Mouse (Mus musculus) forebrain, embryonic 11.5 days (tissue): ENCODE measurements around the gene Pcbp3. TPM values are rescaled to one million over a fixed set of nuclear protein-coding genes. Genes with fewer than 3 reads are reported as not detected.
"Not testable (repeated sequence)": the region's sequence is repeated elsewhere in the genome, so short reads cannot be mapped to it uniquely, and the experiment has no call there.

Source experiments
- ATAC-seq: fragments of 200-750 bp; cut with Nextera tagmentation; replicated peaks from 2 replicates; pipeline ENCODE4 v1.8.0; 2017; ENCODE audit warnings: moderate TSS enrichment; ENCODE audit not compliant: low FRiP score
- DNase-seq: peaks from one replicate; pipeline ENCODE4 v3.0.0-alpha.2; 2017; ENCODE audit warnings: low spot score
- H3K27ac ChIP-seq: fragments of 300-500 bp; sonication (generic); 2 replicates; pipeline ENCODE4 v1.5.1; 2014; ENCODE audit warnings: low read depth, low read length
- H3K27me3 ChIP-seq: fragments of 300-500 bp; sonication (generic); 2 replicates; pipeline ENCODE4 v1.6.1; 2014; ENCODE audit warnings: mild to moderate bottlenecking, low read length, mixed read lengths; ENCODE audit not compliant: control insufficient read depth, insufficient read depth
- H3K36me3 ChIP-seq: fragments of 300-500 bp; sonication (generic); 2 replicates; pipeline ENCODE4 v1.6.1; 2014; ENCODE audit warnings: mild to moderate bottlenecking, low read length, moderate library complexity, mixed read lengths; ENCODE audit not compliant: control insufficient read depth, insufficient read depth
- H3K4me1 ChIP-seq: fragments of 300-500 bp; sonication (generic); replicated peaks from 2 replicates; pipeline ENCODE4 v1.6.1; 2014; ENCODE audit warnings: low read length, mixed read lengths; ENCODE audit not compliant: control insufficient read depth, insufficient read depth
- H3K4me2 ChIP-seq: fragments of 300-500 bp; sonication (generic); 2 replicates; pipeline ENCODE4 v1.6.1; 2014; ENCODE audit warnings: low read depth, mild to moderate bottlenecking, low read length, moderate library complexity, mixed read lengths; ENCODE audit not compliant: severe bottlenecking
- H3K4me3 ChIP-seq: fragments of 300-500 bp; sonication (generic); 2 replicates; pipeline ENCODE4 v1.5.1; 2014; ENCODE audit warnings: low read depth, low read length
- H3K9ac ChIP-seq: fragments of 300-500 bp; sonication (generic); 2 replicates; pipeline ENCODE4 v1.6.1; 2014; ENCODE audit warnings: low read length
- H3K9me3 ChIP-seq: fragments of 300-500 bp; sonication (generic); 2 replicates; pipeline ENCODE4 v1.6.1; 2016; ENCODE audit warnings: low read length, mixed read lengths; ENCODE audit not compliant: control insufficient read depth
- WGBS: fragments of 180-500 bp; shearing (Covaris S2); extraction: QIAGEN DNeasy Blood & Tissue Kit; methylation state at CpG from one replicate; pipeline ENCODE4 v1.1.7; 2014; 5-methylcytosine and 5-hydroxymethylcytosine counted together
- polyA plus RNA-seq: library from polyadenylated mRNA; unstranded; fragments of >200 nt; fragmentation: Nextera tagmentation; extraction: Ambion mirVana; gene quantifications from 2 replicates; pipeline ENCODE4 v1.2.1, GENCODE M21; 2014

Pcbp3 gene
- polyA plus RNA-seq, 1 experiment from 2014 or later: 35.4 TPM

DNA sequence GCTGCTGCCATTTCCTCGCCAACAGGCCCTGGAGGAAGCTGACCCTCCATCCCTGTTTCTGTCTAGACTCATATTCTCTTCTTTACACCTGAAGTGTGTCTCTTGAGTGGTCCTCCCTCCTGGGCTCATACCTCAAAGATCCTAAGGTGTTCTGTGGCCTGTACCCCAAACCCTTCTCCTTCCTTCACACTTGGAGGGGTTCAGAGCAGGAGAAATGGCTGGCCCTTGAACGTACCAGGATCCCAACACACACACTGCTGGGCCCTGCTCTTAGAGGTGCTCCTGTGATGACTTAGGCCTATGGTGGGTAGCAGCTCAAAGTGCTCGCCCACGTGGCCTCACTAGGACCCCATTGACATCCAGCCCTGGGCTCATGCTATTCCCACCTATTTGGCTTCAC lies 196.8 kb downstream of the Pcbp3 start:
- H3K9me3 ChIP-seq: no peaks in the 10 kb centered on the region
- H3K27me3 ChIP-seq: no peaks in the 10 kb centered on the region
- no peaks in the 10 kb centered on the region for H3K4me1 ChIP-seq
- no peak overlapping the region for H3K4me2 ChIP-seq
- H3K27ac ChIP-seq: no peak overlapping the region
- ATAC-seq: no peak
- 90% methylated on average over 4 of the region's 4 CpGs for WGBS
- DNase-seq: peak; percentile 43
- no peak overlapping the region for H3K4me3 ChIP-seq
- H3K9ac ChIP-seq: no peak overlapping the region
- no peaks in the 10 kb centered on the region for H3K36me3 ChIP-seq

DNA sequence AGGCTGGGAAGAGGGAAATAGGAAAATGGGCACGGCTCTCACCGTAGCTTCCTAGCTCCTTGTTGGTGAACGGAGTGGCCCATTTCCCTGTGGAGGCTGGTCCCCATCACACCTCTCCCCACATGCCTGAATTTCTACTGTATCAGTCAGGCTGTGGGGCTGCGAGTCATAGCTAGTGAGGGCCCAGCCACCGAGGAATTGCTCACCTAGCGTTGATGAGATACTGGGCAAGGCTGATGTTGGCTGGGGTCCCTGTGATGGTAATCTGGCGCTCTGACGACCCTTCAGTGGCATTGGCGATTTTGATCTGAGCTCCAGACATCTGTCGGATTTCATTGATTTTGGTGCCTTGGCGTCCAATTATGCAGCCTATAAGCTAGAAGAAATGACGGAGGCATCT lies 198.7 kb downstream of the Pcbp3 start:
- 92% methylated on average over 12 of the region's 12 CpGs for WGBS
- Histone ChIP-seq H3K27ac (no peak overlapping the region), H3K27me3 (no peaks in the 10 kb centered on the region), H3K9me3 (no peaks in the 10 kb centered on the region), H3K9ac (no peak overlapping the region), H3K4me2 (no peak overlapping the region), H3K4me3 (no peak overlapping the region), H3K4me1 (no peaks in the 10 kb centered on the region), H3K36me3 (no peaks in the 10 kb centered on the region)
- DNase-seq (peak; percentile 24), ATAC-seq (no peak)

DNA sequence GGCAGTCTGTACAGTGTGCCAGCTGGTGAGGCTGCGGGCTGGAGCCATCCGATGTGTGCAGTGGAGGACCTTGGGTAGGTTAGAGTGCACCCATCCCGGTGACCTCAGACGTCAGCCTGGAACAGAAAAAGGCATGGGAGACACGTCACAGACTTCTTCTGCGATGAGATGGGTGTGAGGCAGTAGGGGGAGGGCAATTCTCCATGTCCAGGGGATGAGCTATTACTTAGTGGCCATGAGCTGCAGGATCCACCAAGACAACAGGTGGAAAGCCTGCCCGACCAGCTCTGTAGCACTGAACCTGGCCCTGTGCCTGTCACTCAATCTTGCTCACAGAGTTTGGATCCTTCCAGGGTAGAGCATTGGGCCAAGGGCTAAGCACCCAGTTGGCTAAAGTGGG lies 199.3 kb downstream of the Pcbp3 start:
- no peaks in the 10 kb centered on the region for H3K4me1 ChIP-seq
- H3K9ac ChIP-seq: no peak overlapping the region
- no peaks in the 10 kb centered on the region for H3K9me3 ChIP-seq
- H3K36me3 ChIP-seq: no peaks in the 10 kb centered on the region
- H3K4me2 ChIP-seq: no peak overlapping the region
- no peak overlapping the region for H3K4me3 ChIP-seq
- DNase-seq (peak; percentile 36), ATAC-seq (no peak)
- no peaks in the 10 kb centered on the region for H3K27me3 ChIP-seq
- WGBS: 91% methylated on average over 7 of the region's 7 CpGs
- no peak overlapping the region for H3K27ac ChIP-seq

DNA sequence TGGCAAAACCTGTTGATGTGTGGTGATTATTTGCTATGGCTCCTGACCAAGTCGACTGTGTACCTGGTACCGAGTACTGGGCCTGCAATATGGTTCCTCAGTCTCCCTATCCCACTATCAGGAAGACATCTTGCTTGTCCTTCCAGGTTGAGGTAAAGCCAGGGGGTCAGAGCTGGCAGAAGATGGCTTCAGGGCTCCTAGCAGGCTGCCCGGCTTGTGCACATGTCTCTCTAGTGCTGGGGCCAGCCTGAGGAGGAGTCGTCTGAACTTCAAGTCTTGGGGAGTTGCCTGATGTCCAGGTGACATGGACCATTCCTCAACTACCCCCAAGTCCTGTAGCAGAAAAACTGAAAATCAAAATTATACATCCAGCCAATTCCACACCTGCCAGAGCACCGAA lies 201.8 kb downstream of the Pcbp3 start:
- WGBS: 91% methylated on average over 5 of the region's 5 CpGs
- no peak for DNase-seq
- H3K27me3 ChIP-seq: no peaks in the 10 kb centered on the region
- ATAC-seq: no peak
- H3K9me3 ChIP-seq: no peaks in the 10 kb centered on the region
- no peak overlapping the region for H3K27ac ChIP-seq
- H3K4me1 ChIP-seq: no peaks in the 10 kb centered on the region
- no peak overlapping the region for H3K9ac ChIP-seq
- H3K36me3 ChIP-seq: no peaks in the 10 kb centered on the region
- H3K4me3 ChIP-seq: no peak overlapping the region
- H3K4me2 ChIP-seq: no peak overlapping the region

DNA sequence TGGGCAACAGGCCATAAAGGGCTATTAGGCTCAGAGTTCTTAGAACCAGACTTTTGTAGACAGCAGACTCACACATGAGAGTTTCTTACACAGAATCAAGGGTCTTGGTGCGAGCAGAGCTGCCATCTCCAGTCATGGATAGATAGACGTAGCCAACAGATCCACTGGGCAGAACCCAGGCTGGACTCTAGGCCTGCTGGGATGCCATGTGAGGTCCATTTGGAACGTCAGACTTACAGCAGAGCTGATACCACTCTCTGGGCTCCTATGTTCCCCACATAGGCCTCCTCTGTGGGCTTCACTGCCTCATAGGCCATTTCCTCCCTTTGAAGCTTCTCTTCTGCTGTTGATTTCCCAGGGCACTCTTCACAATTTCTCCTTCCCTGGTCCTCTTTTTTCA lies 208.0 kb downstream of the Pcbp3 start:
- Histone ChIP-seq H3K27me3 (no peaks in the 10 kb centered on the region), H3K27ac (no peak overlapping the region), H3K4me3 (no peak overlapping the region), H3K4me1 (no peaks in the 10 kb centered on the region), H3K9me3 (no peaks in the 10 kb centered on the region), H3K4me2 (no peak overlapping the region), H3K9ac (no peak overlapping the region), H3K36me3 (no peaks in the 10 kb centered on the region)
- WGBS: 86% methylated on average over 3 of the region's 3 CpGs
- ATAC-seq: no peak
- DNase-seq: no peak

DNA sequence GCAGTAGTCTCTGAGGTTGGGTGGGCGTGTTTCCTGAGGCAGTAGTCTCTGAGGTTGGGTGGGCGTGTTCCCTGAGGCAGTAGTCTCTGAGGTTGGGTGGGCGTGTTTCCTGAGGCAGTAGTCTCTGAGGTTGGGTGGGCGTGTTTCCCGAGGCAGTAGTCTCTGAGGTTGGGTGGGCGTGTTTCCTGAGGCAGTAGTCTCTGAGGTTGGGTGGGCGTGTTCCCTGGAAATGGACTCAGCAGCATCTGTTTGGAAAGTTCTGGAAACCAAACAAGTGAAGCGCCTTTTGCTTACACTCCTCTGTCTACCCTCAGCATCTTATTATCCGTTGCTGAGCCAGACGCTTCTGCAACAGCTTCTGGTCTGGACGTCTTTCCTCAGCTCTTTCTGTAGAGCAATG lies 217.4 kb downstream of the Pcbp3 start:
- H3K4me1 ChIP-seq, H3K9me3 ChIP-seq, H3K4me3 ChIP-seq, H3K36me3 ChIP-seq, ATAC-seq, H3K4me2 ChIP-seq, H3K27ac ChIP-seq, H3K9ac ChIP-seq, H3K27me3 ChIP-seq, DNase-seq: not testable (repeated sequence)
- 62% methylated on average over 11 of the region's 11 CpGs for WGBS

DNA sequence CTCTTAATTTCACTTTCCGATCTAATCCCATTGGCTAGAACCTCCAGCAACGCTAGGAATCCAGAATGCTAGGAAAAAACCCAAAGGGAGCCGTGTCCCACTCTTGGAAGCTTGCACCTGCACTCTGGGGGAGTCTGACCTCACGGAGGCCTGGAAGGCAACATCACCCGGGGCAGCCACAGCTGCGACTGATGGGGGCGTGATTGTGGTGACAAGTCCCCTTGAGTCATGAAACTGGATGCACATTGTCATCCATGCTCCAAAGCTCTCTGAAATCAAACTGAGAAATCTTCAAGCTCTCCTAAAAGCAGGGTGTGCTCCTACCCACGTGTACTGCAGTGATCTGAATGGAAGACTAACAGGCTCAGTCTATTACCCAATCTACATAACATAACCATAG lies 224.9 kb downstream of the Pcbp3 start:
- ATAC-seq (no peak), DNase-seq (no peak)
- 68% methylated on average over 8 of the region's 8 CpGs for WGBS
- H3K4me2 ChIP-seq: no peak overlapping the region
- no peak overlapping the region for H3K9ac ChIP-seq
- no peak overlapping the region for H3K4me3 ChIP-seq
- H3K36me3 ChIP-seq: no peaks in the 10 kb centered on the region
- no peaks in the 10 kb centered on the region for H3K9me3 ChIP-seq
- H3K4me1 ChIP-seq: no peaks in the 10 kb centered on the region; the same call in 1 of the 2 replicates
- no peaks in the 10 kb centered on the region for H3K27me3 ChIP-seq
- no peak overlapping the region for H3K27ac ChIP-seq

DNA sequence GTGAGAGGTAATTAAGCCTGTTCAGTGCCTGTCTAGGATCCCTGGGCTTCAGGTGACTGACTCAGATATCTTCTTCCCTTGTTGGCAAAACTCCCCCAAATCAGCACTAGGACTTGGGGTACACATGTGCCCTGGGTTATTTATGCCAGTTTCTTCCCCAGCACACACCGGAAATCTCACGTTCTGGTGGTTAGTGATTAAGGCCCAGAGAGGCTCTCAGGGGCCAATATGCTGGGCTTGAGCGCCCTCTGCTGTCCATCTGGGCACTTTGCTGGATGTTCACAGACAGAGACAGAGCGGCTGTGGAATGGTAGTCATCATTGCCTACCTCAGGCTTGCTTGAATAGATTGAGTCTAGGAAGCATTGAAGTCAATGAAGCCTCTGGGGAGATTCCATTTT lies 226.7 kb downstream of the Pcbp3 start:
- Histone ChIP-seq H3K36me3 (no peaks in the 10 kb centered on the region), H3K27ac (no peak overlapping the region), H3K9me3 (no peaks in the 10 kb centered on the region), H3K4me1 (no peaks in the 10 kb centered on the region; the same call in 1 of the 2 replicates), H3K9ac (no peak overlapping the region), H3K4me3 (no peak overlapping the region), H3K4me2 (no peak overlapping the region), H3K27me3 (no peaks in the 10 kb centered on the region)
- peak; percentile 89 for DNase-seq
- WGBS: 8% methylated on average over 4 of the region's 4 CpGs
- peak; percentile 71; the same call in 1 of the 2 replicates for ATAC-seq

DNA sequence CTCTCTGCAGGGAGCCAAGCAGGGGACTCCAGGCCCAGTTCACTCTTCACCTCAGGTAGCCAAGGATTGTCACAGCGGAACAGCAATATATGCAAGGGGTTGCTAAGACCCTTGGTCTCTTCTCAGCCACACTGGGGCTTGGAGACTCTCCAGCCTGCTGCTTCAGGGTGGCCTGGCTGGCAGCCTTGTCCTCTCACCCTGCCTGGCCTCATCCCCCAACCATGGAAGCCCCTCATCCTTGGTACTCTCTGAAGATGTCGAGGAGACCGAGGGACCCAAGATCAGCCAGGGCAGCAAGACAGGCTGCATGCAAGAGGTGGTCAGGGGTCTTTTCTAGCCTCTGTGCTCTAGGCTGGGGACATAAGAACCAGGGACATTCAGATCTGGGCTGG lies 228.0 kb downstream of the Pcbp3 start:
- Histone ChIP-seq H3K27ac (no peak overlapping the region), H3K4me3 (no peak overlapping the region), H3K9ac (no peak overlapping the region), H3K4me1 (no peaks in the 10 kb centered on the region; the same call in 1 of the 2 replicates), H3K9me3 (no peaks in the 10 kb centered on the region), H3K4me2 (0 out of 2 replicates have a peak overlapping the region, but pooled peaks have one; percentile 16), H3K27me3 (no peaks in the 10 kb centered on the region), H3K36me3 (no peaks in the 10 kb centered on the region)
- WGBS: 42% methylated on average over 3 of the region's 3 CpGs
- DNase-seq: no peak
- ATAC-seq: no peak
